Mouse (Mus musculus) natural killer cell, adult 2 months (primary cell): ENCODE measurements at regions not wholly inside any gene's neighbourhood (a gene's known extent, or its start where the extent isn't known, plus 50 kb on each side); places are given as distances from the start of the nearest gene placed in this dataset.
"Not testable (repeated sequence)": the region's sequence is repeated elsewhere in the genome, so short reads cannot be mapped to it uniquely, and the experiment has no call there.

ENCODE experiments used
- DNase-seq, 2 experiments: peaks; one replicate each; pipeline ENCODE4 v3.0.0; 2022; ENCODE audit warnings: low spot score in 2 of 2

DNA sequence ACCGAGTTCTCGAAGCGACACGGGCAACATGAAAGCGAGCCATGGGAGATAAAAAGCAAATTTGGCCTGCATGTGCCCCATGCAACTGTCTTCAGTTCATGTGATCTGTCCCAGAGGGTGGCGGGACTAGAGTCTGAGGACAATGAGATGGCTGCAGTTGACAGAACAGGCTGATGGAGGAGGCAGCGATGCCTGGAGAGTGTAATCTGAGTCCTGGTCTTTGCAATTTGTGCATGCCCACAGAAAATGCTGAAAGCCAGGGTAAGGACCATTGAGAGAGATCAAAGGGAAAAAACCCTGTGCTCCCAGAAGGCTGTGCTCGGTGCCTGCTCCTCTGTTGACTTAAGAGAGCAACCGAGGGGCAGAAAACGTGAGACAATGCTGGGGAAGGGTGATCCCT lies 624.8 kb upstream of the BB014433 start:
- DNase-seq: no peak

DNA sequence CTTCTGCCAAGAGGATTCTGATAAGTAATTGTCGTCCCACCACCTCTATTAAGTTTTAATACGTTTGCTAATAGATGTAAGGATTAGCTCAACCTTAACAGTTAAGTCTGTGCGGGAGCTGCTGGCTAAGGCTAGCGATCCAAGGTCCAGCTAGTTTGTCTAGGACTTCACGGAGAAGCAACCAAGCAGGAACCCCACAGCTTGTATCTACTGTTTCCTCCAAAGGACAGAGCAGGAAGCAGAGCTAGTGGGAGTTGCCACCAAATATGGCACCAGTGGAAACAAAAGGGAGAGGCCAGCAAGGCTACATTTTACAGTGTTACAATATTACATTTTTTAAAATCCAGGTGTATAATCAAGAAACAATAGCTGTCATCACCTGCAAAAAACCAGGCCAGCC lies 624.4 kb upstream of the BB014433 start:
- no peak for DNase-seq

DNA sequence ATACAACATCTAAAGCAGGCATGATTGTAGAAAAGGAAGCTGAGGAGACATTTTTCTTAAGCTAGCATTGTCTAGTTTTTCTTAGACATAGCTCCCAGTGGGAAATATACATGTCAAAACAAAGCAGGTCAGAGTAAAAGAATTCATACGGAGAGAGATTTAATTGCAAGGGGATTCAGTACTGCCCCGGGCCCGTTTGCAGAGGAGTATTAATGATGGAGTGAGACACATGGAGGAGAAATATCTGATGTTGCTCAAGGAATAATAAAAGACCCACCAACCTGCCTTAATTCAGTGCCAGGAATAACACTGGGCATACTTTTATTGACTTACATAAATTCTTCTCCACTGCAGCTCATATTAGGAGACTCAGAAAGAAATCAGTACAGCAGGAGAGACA lies 623.6 kb upstream of the BB014433 start:
- no peak for DNase-seq

DNA sequence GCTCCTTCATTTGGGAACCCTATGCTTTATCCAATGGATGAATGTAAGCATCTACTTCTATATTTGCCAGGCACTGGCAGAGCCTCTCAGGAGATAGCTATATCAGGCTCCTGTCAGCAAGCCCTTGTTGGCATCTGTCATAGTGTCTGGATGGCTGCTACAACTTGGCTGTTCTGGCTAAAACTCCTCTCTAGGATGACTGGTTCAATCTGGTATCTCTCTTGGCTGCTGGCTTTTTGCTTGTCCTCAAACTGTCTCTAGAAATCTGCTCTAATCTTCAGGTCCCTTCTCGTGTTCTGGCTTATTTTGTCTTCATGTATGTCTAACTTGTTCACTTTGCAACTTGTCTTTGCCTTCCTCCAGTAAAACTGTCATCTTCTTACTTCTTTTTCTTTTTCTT lies 614.7 kb upstream of the BB014433 start:
- DNase-seq: no peak

DNA sequence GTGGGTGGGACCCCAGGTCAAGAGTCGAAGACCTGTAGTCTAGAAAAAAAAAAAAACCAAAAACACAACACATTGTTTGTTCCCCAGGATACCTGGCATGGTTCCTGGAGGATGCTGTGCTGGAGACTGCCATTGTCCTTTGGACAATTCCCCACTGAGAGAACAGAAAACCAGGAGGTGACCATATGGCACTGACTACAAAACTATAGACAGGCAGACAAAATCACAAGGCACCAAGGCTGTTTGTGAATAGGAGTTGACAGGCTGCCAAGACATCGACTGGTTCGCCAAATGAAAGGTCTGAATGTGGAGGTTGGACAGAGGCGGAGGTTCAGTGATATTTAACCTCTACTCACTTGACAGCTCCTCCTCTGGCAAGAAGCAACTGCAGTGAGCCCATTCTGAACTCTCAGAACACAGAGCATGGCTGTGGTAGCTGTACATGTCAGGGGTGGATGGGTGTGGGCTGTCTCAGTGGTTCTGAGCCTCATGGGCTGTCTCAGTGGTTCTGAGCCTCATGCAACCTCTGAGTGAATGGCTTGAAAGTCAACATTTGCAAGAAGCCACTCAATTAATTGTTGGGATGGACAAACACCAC lies 589.0 kb upstream of the BB014433 start:
- DNase-seq: no peak

DNA sequence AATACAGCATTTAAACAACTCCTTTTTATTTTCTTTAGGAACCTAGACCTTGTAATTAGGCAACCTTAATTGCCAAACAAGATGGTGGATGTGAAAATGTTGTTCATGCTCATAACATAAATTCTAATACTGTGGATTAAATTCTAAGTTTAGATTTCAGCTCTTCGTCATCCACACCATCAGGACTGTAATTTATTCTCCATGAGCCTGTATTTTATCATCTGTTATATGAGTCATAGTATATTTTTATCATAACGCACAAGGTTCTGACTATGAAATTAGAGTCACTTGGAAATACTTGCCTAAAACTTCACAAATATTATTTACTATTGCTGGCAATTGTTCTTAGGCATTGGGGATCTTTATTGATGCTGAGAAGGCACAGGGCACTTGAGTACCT lies 582.7 kb upstream of the BB014433 start:
- no peak for DNase-seq

DNA sequence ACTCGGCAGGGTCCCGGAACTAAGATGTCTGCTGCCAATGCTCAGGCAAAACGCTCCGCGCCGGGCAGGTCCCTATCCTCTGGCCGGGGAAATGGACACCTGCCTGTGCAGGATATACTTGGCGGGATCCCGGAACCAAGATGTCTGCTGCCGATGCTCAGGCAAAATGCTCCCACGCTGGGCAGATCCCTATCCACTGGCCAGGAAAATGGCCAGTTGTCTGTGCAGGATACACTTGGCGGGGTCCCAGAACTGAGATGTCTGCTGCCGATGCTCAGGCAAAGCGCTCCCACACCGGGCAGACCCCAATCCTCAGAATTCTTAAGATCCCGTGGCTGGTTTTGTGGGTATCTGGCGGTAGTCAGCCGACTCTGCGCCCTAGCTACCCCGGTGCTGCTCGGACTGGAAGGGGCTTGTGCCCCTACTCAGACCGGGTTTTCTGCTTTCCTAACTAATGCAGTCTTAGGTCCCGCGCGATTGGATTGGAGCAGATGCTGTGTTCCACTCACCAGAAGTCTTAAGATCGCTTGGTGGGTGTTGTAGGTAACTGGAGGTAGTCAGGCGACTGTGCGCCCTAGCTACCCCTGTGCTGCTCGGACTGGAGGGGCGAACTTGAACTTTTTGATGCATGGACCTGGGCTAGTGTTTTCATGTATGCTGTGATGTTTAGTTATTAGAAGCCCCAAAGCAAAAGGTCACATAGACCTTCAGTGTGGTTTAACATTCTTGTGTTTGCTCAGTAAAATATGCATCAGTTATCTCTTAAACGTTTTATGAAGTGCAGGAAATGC lies 577.9 kb upstream of the BB014433 start:
- not testable (repeated sequence) for DNase-seq

DNA sequence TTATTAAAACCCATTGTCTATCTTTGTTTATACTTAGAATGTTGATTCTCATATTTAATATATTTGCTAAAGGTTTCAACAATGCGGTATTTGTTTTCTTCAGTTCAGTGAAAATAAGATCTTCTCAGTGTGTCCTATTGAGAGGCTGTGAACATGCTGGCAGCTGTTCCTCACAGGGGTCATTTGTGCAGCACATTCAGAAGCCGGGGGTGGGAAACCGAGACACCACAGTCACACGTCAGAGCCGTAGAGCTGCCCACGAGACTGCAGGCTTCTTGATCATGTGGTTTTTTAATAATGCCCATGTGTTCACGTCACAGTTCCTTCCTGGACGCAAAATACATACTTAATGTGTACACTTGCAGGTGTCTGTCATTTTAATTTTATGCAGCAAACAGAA lies 564.3 kb upstream of the BB014433 start:
- no peak for DNase-seq

DNA sequence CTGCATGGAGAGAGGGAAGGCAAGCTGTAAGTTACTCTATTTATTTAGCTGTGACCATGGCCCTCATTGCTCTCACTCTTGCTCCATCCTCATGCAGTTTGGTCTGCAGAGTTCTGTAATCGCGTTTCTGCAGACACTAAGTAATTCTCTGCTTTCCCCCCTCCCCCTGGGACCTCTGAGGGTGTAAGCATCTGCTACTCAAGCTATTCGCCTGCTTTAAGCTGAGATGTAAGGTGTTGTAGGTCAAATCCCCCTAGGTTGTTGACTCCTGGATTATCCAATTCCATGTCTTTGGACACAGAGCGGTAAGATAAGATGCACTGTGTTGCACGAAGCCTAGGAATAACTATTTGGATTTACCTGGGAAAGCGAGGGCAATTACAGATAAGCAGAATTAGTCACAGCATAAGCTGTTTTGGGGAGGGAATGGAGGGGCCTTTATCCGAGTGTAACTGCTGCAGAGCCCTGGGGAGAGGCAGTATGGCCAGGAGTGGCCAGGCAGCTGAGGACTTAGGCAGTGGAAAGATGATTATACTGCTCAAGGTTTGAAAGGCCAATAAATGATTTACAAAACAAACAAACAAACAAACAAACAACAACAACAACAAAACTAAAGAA lies 561.8 kb upstream of the BB014433 start:
- DNase-seq: no peak

DNA sequence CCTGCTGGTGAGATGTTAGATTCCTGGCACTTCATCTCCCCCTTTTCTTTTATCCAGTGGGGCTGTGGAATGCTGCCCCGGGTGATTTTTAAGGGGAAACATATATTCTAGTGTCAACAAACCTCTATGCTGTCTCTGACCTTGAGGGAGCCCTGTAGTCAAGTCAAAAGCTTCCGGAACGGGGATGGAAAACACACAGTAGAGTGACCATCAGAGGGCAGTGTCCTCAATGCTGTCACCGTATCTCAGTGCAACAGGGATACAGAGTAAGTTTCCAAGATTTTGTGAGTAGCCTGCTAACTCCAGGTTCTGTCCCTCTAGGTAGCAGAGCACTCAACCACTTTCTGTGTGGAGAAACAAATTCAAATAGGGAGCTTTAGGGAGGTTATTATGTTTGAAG lies 555.7 kb upstream of the BB014433 start:
- DNase-seq: no peak

DNA sequence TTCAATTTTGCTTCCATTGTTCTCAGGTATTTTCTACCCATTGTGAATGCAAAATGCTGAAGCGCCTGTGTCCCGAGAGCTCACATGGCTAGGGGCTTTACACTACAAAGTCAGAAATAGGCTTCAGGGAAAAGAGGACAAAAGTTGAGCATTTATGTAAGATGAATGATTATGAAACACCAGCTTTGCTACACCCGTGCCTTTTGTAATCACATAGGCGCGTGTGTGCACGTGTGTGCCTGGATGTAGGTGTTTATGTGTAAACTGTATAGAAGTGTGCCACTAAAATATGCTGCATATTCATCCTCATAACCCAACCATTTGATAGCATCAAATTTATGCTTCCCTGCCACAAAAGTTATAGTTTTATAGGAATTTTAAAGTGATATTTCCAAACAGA lies 547.2 kb upstream of the BB014433 start:
- DNase-seq: no peak

DNA sequence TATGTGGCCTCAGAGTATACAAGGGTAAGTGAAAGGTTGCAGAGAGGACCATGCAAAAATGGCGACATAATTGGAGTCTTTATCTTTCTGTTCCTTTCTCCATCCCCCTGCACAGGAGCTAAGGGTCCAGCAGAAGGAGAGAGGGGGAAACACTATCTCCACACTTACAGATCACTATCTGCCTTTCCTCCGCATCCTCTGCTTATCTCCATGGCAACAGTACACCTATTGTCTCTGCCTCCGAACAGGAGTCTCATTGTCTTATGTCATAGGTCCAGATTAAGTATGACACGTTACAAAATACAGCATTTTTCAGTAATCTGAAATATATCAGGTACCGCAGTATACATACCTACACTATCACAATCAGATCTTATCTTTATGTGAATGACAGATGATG lies 537.9 kb upstream of the BB014433 start:
- no peak for DNase-seq

DNA sequence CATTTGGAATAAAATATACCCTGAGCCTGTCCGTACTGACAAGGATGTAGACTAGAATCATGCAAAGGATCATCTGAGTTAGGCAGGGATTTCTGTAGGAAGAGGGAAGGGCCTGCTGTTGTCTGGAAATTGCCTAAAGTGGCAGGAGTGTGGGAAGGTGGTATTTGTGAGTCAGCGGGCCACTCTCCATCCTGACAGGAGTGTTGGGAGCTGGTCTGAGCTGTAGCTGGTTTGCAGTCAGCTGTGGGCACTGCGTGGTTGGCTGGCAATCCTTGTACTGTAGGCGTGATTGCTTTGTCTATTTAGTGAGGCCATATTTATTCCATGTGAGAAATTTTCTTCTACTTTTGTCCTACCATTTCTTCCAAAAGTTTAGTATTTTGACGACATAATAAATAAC lies 524.2 kb upstream of the BB014433 start:
- no peak for DNase-seq

DNA sequence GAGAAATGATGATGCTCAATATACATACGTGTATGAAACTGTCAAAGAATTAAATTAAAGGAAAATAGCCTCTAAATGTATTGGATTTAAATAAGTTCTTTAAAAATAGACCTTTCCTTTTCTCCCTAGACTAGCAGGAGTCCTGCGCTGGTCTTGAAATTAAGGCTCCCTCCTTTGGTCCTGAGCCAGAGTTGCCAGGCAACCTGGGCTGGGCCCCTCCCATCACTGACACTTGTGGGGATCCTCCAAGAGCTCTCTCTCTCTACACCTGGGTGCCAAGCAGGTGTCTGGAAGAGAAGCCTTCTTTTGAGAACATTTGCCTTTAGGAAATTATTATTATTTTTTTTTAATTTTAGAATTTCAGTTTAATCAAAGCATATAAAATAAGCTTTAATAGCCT lies 521.9 kb upstream of the BB014433 start:
- DNase-seq: no peak

DNA sequence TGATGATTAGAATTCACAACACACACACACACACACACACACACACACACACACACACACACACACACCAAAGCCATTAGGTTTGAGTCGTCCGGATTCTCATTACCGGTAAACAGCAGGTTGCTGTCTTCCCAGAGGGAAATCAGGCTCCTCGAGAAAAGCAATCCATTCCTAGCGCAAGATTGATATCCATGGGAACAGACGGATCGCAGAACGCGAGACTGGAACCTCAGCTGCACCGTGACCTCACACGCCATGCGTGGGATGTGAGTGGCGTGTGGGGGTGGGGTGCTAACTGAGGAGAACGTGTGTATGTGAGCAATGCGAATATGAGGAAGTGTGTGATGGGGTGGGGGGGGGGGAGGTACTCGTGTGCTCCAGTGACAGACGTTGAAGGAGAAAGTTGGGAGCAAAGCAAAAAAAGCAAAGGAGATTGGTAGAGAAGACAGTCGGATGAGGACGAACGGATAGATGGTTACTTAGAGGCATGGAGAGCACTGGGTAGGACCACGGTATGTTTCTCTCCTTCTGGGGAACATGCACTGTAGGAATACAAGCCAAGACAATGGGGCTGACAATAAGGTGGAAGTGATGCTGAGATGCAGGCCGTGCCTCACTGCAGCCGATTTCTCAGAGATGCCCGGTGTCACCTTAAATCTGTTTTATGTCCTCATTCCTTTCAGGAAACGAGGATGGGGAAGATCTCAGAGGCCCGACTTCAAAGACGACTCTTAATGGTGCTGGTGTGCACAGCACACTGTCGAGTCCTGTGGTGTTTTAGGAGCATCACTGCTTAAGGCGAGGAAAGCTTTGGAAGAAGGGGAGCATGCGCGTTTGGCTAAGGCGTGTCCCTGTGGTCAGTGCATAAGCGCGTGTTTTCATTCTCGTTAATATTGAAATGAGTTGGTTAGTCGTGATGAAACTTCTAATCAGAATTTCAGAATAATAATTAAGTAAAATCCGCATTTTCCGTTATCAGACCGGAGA lies 516.7 kb upstream of the BB014433 start:
- no peak for DNase-seq

DNA sequence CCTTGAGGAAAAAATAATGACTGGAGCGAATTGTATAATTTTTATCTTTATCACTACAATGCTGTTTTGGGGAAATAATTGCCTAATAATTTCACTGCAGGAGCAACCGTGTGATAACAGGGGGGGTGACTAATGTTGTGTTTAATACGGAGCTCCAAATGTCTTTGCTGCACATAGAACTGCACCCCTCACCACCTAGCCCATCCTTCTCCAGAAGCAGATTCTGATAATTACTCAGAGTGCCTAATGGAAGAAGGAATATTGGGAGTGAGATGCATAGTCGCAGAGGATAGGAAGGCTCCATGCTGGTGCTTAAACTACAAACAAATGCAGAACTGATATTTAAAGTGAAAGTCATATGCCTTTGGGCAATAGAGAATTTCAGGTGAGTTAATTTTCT lies 486.1 kb upstream of the BB014433 start:
- no peak for DNase-seq

DNA sequence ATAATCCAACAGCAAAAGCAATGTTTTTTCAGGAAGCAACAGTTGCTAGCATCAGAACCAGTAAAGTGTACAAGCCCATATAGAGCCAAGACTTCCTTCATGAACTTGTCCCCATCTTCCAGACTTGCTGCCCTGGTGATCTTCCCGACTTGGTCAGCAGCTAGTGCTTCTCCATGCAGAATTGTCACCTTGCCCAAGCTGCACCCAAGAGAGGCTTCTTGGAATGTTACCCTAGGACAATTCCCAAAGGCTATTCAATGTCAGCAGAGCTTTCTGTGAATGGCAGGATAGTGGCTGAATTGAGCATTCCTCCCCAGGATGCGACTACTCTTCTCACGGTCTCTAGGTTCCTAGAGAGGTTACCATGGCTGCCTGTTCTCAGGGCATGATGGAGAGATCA lies 479.6 kb upstream of the BB014433 start:
- DNase-seq: no peak

DNA sequence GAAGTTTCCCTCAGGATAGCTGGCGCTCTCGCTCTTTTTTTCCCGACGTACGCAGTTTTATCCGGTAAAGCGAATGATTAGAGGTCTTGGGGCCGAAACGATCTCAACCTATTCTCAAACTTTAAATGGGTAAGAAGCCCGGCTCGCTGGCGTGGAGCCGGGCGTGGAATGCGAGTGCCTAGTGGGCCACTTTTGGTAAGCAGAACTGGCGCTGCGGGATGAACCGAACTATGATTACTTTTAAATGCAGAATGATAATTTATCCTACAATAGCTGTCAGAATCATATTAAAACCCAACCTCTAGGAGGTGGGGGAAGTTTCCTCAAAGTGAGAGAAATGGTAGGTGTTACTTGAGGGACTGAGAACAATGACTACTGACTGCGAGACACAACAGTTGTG lies 474.0 kb upstream of the BB014433 start:
- peak; percentile 84 to 86 for DNase-seq

DNA sequence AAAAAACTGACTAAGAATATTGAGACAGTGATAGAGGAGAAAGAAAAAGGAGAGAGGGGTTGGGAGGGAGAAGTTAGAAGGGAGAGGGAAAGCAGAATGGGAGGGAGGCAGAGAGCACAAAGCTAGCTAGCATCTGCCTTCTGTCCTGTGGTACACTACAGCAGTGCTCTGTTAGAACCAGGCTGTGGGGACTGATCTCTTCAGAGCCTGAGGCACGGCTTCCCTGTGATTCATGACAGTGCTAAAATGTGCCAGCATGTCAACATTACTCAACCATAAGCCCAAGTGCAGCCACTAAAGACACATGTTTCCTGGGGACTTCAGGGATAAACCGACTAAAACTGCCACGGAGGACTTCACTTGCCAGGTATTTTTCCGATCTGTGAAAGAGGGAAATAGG lies 455.1 kb upstream of the BB014433 start:
- DNase-seq: no peak

DNA sequence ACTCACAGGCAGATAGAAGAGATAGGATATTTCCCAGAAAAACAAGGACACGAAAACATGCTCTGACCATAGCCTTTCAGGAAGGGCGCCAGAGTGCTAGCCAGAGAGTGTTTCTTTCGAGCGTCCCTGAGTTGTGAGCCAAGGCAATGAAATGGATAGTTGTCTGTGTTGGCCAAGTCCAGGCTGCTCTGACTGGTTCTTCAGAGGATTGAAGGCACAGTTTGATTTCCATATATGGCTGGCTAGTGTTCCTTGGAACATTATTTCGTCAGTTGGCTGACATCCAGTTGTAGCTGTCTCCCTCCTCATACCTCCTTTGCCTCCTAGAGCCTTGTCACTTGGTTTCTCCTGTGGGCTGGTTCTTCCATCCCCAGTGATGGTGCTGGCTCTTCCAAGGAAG lies 451.7 kb upstream of the BB014433 start:
- no peak for DNase-seq

DNA sequence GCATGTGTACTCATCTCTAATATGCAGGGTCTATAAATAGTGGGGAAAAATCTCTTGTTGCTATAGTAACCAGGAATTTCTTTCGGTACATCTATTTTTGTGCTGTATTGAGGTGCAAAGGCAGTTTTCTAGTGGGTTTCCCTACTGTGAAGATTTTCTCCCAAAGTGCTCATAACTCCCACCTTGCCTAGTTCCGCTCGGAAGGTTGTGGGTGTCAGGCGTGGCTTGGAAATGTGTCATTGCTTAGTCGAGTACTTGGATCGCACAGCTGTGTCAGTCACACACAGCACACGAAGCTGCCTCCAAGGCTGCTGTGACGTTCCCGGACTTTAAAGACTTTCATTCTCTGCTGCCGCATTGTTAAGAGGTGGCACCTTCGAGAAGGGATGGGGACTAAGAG lies 450.4 kb upstream of the BB014433 start:
- DNase-seq: no peak

DNA sequence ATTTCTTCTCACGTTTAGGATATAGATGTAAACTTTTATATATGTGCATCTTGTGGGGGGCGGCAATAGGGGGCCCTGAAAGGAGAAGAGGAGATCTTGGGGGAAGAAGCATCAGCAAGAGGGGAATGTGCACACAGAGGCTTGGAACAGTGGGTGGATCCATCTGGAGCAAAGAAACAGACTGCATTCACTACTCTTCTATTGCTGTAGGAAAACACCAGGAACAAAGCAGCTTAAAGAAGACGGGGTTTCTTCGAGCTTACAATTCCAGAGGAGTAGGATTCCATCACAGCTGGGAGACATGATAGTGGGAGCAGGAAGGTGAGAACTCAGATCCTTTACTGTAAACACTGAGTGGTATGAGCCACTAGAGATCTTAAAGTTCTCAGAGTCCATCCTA lies 444.9 kb upstream of the BB014433 start:
- DNase-seq: no peak
